Mouse (Mus musculus): ENCODE measurements at regions not wholly inside any gene's neighbourhood (a gene's known extent, or its start where the extent isn't known, plus 50 kb on each side); places are given as distances from the start of the nearest gene placed in this dataset.

GRCm38 (mm10) chr1:152313480-152313879, 73.0 kb downstream of the Tsen15 start:
- no peak for ATAC-seq (ENCODE audit: insufficient number of reproducible peaks, low FRiP score, low TSS enrichment, low read depth)
- 64% methylated on average over 2 of the region's 2 CpGs for WGBS
- no peaks in the 10 kb centered on the region for H3K36me3 ChIP-seq

DNA sequence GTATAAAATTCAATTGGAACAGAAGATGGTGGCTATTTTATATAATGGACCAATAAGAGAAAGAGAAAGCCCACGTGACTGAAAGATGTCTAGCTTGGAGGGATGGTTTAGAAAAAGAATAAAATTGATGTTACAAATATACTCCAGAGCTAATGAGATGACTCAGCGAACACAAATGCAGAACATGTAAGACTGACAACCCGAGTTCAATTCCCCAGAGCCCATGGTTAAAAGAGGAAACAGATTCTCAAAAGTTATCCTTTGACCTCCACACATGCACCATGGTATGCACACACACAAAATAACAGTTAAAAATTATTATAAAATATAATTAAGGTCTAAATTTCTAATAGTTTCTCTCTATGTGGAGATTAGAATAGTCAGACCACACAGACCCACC, 81.0 kb downstream of the Tsen15 start:
- Histone ChIP-seq H3K4me3 (no peak overlapping the region), H3K4me2 (no peak overlapping the region), H3K27me3 (no peaks in the 10 kb centered on the region), H3K9me3 (no peaks in the 10 kb centered on the region), H3K4me1 (peaks cover 7% of the 10 kb centered on the region), H3K9ac (no peak overlapping the region), H3K27ac (no peak overlapping the region), H3K36me3 (no peaks in the 10 kb centered on the region)
- no peak for ATAC-seq (ENCODE audit: insufficient number of reproducible peaks, low FRiP score, low TSS enrichment, low read depth)
- 79% methylated on average over 3 of the region's 3 CpGs for WGBS

More at GRCm38 (mm10) chr1:152313480-152313879, 73.0 kb downstream of the Tsen15 start:
- Histone ChIP-seq H3K9ac (no peak overlapping the region), H3K4me1 (no peaks in the 10 kb centered on the region), H3K27ac (no peak overlapping the region), H3K9me3 (no peaks in the 10 kb centered on the region), H3K4me2 (no peak overlapping the region), H3K4me3 (no peak overlapping the region), H3K27me3 (no peaks in the 10 kb centered on the region)

- Histone ChIP-seq H3K4me1 (peaks cover 7% of the 10 kb centered on the region), H3K36me3 (no peaks in the 10 kb centered on the region), H3K4me3 (no peak overlapping the region), H3K4me2 (no peak overlapping the region), H3K9me3 (no peaks in the 10 kb centered on the region), H3K27me3 (no peaks in the 10 kb centered on the region), H3K9ac (no peak overlapping the region), H3K27ac (peak overlapping the region; percentile 27; the same call in 1 of the 2 replicates)
- WGBS = 52% methylated on average over 14 of the region's 14 CpGs
- no peak for ATAC-seq (ENCODE audit: insufficient number of reproducible peaks, low FRiP score, low TSS enrichment, low read depth)
Observed at GRCm38 (mm10) chr1:152304487-152305130, 81.9 kb downstream of the Tsen15 start.

GRCm38 (mm10) chr1:152301355-152301754, 85.1 kb downstream of the Tsen15 start:
- Histone ChIP-seq H3K9me3 (no peaks in the 10 kb centered on the region), H3K36me3 (no peaks in the 10 kb centered on the region), H3K4me3 (no peak overlapping the region), H3K4me2 (no peak overlapping the region), H3K27ac (no peak overlapping the region), H3K4me1 (peaks cover 7% of the 10 kb centered on the region), H3K9ac (no peak overlapping the region), H3K27me3 (no peaks in the 10 kb centered on the region)
- WGBS = 69% methylated on average over 8 of the region's 8 CpGs
- no peak for ATAC-seq (ENCODE audit: insufficient number of reproducible peaks, low FRiP score, low TSS enrichment, low read depth)

- Histone ChIP-seq H3K27me3 (no peaks in the 10 kb centered on the region), H3K4me2 (no peak overlapping the region), H3K9ac (no peak overlapping the region), H3K4me3 (no peak overlapping the region), H3K27ac (no peak overlapping the region), H3K36me3 (no peaks in the 10 kb centered on the region), H3K4me1 (peaks cover 22% of the 10 kb centered on the region), H3K9me3 (no peaks in the 10 kb centered on the region)
- whole genome bisulfite sequencing = 63% methylated on average over 9 of the region's 9 CpGs
- no peak for ATAC-seq (ENCODE audit: insufficient number of reproducible peaks, low FRiP score, low TSS enrichment, low read depth)
Observed at GRCm38 (mm10) chr1:152292196-152292736, 94.2 kb downstream of the Tsen15 start.

GRCm38 (mm10) chr1:152290768-152291167, 95.7 kb downstream of the Tsen15 start:
- Histone ChIP-seq H3K27me3 (no peaks in the 10 kb centered on the region), H3K4me2 (no peak overlapping the region), H3K27ac (no peak overlapping the region), H3K9ac (no peak overlapping the region), H3K36me3 (no peaks in the 10 kb centered on the region), H3K4me3 (peak overlapping the region; percentile 15; the same call in 1 of the 2 replicates), H3K4me1 (peaks cover 22% of the 10 kb centered on the region), H3K9me3 (no peaks in the 10 kb centered on the region)
- WGBS = 34% methylated on average over 7 of the region's 7 CpGs
- no peak for ATAC-seq (ENCODE audit: insufficient number of reproducible peaks, low FRiP score, low TSS enrichment, low read depth)

- H3K9me3 ChIP-seq = no peaks in the 10 kb centered on the region
- ATAC-seq (ENCODE audit: insufficient number of reproducible peaks, low FRiP score, low TSS enrichment, low read depth) = no peak
- H3K4me2 ChIP-seq = no peak overlapping the region
- no peak overlapping the region for H3K4me3 ChIP-seq
- H3K4me1 ChIP-seq = peaks cover 22% of the 10 kb centered on the region
- no peaks in the 10 kb centered on the region for H3K36me3 ChIP-seq
- no peak overlapping the region for H3K27ac ChIP-seq
- H3K27me3 ChIP-seq = no peaks in the 10 kb centered on the region
- H3K9ac ChIP-seq = no peak overlapping the region
- 40% methylated on average over 15 of the region's 15 CpGs for WGBS
Observed at GRCm38 (mm10) chr1:152287566-152288490, 98.7 kb downstream of the Tsen15 start.

DNA sequence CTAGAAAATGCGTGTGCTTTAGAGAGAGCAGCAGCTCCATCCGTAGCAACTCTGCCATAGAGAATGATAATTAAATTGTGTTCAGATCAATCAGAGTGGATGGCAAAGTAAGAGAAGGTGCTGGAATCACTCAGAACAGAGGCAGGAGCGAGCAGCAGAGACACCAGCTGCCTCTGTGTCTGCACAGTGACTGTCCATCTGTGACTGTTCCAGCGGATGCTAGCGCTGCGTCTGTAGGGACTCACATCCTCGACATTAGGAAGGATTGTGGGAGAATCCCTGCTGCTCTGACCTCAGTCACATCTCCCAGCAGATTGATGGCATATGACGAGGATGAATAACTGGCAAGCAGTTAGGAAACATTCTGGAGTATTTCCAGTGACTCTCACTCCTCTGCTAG, 99.8 kb downstream of the Tsen15 start:
- Histone ChIP-seq H3K9me3 (no peaks in the 10 kb centered on the region), H3K27ac (no peak overlapping the region), H3K4me1 (peaks cover 16% of the 10 kb centered on the region), H3K36me3 (no peaks in the 10 kb centered on the region), H3K4me2 (no peak overlapping the region), H3K4me3 (no peak overlapping the region), H3K9ac (no peak overlapping the region), H3K27me3 (no peaks in the 10 kb centered on the region)
- no peak for ATAC-seq (ENCODE audit: insufficient number of reproducible peaks, low FRiP score, low TSS enrichment, low read depth)
- WGBS = 78% methylated on average over 8 of the region's 8 CpGs

GRCm38 (mm10) chr1:152282106-152282505, 104.4 kb downstream of the Tsen15 start:
- H3K36me3 ChIP-seq = no peaks in the 10 kb centered on the region
- ATAC-seq (ENCODE audit: insufficient number of reproducible peaks, low FRiP score, low TSS enrichment, low read depth) = no peak
- H3K4me3 ChIP-seq = no peak overlapping the region
- no peaks in the 10 kb centered on the region for H3K4me1 ChIP-seq
- no peaks in the 10 kb centered on the region for H3K27me3 ChIP-seq
- H3K9me3 ChIP-seq = no peaks in the 10 kb centered on the region
- H3K4me2 ChIP-seq = no peak overlapping the region
- H3K27ac ChIP-seq = no peak overlapping the region
- no peak overlapping the region for H3K9ac ChIP-seq
- 92% methylated on average over 11 of the region's 11 CpGs for WGBS

DNA sequence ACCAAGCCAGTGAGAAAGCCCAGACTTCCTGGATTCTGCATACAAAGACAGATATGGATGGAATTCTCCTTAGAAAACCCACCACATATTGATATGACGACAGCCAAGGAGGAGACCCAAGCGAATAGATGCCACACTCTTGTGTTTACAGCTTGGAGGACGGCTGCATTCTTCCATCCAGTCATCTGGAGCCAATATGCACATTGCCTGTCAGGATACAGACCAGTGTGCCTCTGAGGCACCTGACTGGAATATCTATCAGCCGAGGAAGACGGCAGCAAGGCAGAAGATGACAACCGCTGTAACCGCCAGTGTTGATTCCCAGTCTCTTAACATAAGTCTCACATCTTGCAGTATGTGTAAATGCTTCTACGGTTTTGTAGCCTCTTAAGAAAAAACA, 105.3 kb downstream of the Tsen15 start:
- Histone ChIP-seq H3K27me3 (no peaks in the 10 kb centered on the region), H3K27ac (no peak overlapping the region), H3K4me1 (no peaks in the 10 kb centered on the region), H3K9me3 (no peaks in the 10 kb centered on the region), H3K36me3 (no peaks in the 10 kb centered on the region), H3K4me3 (no peak overlapping the region), H3K9ac (no peak overlapping the region), H3K4me2 (no peak overlapping the region)
- whole genome bisulfite sequencing = 76% methylated on average over 8 of the region's 8 CpGs
- no peak for ATAC-seq (ENCODE audit: insufficient number of reproducible peaks, low FRiP score, low TSS enrichment, low read depth)

- Histone ChIP-seq H3K4me3 (no peak overlapping the region), H3K4me2 (no peak overlapping the region), H3K36me3 (no peaks in the 10 kb centered on the region), H3K4me1 (no peaks in the 10 kb centered on the region), H3K9me3 (no peaks in the 10 kb centered on the region), H3K9ac (no peak overlapping the region), H3K27me3 (no peaks in the 10 kb centered on the region), H3K27ac (no peak overlapping the region)
- no peak for ATAC-seq (ENCODE audit: insufficient number of reproducible peaks, low FRiP score, low TSS enrichment, low read depth)
- 43% methylated on average over 1 of the region's 1 CpGs for WGBS
Observed at GRCm38 (mm10) chr1:152280014-152280413, 106.5 kb downstream of the Tsen15 start.

DNA sequence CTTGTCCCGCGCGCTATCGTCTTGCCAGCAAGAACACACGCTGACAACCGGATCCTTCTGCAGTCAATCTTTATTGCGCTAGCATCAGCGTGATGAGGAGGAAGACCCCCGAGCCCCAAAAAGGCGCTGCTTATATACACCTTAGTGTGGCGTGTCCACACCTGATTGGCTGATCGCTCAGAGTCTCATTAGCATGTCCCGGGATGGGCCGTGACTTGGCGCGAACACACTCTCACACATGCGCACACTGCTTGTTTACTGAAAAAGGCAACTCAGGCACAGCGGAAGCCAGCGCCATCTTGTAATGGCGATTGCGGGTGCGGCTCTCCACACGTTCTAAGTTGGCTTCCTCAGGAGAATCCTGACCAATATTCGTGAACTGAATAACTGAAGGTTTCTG, 111.5 kb downstream of the Tsen15 start:
- H3K9me3 ChIP-seq = no peaks in the 10 kb centered on the region
- no peak overlapping the region for H3K9ac ChIP-seq
- WGBS = 95% methylated on average over 24 of the region's 24 CpGs
- no peak overlapping the region for H3K27ac ChIP-seq
- no peak overlapping the region for H3K4me2 ChIP-seq
- no peaks in the 10 kb centered on the region for H3K27me3 ChIP-seq
- no peaks in the 10 kb centered on the region for H3K4me1 ChIP-seq
- H3K36me3 ChIP-seq = no peaks in the 10 kb centered on the region
- no peak for ATAC-seq (ENCODE audit: insufficient number of reproducible peaks, low FRiP score, low TSS enrichment, low read depth)
- H3K4me3 ChIP-seq = no peak overlapping the region
